Mouse (Mus musculus): ENCODE data around the gene Ccin. TPM values are rescaled to one million over a fixed set of nuclear protein-coding genes. Genes with fewer than 3 reads are reported as not detected.

The Ccin gene
- polyA plus RNA-seq, 1 experiment from 2014 or later: not detected

GRCm38 (mm10) chr4:44022766-44023165, 39.5 kb downstream of the Ccin start:
- H3K36me3 ChIP-seq (ENCODE audit: control insufficient read depth, insufficient read depth, low read length): peaks cover 23% of the 10 kb centered on the region
- WGBS: 92% methylated on average over 11 of the region's 11 CpGs
- no peak overlapping the region for H3K27ac ChIP-seq (replicated peaks)
- no peaks in the 10 kb centered on the region for H3K27me3 ChIP-seq (ENCODE audit: control insufficient read depth, insufficient read depth, low read length)
- no peak for DNase-seq (ENCODE audit: low spot score)
- no peak for ATAC-seq (ENCODE audit: low FRiP score, low TSS enrichment)
- H3K9ac ChIP-seq (ENCODE audit: low read length): no peak overlapping the region
- H3K4me3 ChIP-seq (ENCODE audit: low read depth, low read length): no peak overlapping the region
- TF ChIP-seq CTCF (IDR thresholded peaks at IDR 0.05; ENCODE audit: low read depth) (no peak), EP300 (optimal IDR thresholded peaks at IDR 0.05) (no peak)
- no peaks in the 10 kb centered on the region for H3K9me3 ChIP-seq (ENCODE audit: control insufficient read depth, low read length)
- H3K4me1 ChIP-seq (replicated peaks; ENCODE audit: control insufficient read depth, insufficient read depth): no peaks in the 10 kb centered on the region
- no peak overlapping the region for H3K4me2 ChIP-seq (replicated peaks; ENCODE audit: low read depth)

DNA sequence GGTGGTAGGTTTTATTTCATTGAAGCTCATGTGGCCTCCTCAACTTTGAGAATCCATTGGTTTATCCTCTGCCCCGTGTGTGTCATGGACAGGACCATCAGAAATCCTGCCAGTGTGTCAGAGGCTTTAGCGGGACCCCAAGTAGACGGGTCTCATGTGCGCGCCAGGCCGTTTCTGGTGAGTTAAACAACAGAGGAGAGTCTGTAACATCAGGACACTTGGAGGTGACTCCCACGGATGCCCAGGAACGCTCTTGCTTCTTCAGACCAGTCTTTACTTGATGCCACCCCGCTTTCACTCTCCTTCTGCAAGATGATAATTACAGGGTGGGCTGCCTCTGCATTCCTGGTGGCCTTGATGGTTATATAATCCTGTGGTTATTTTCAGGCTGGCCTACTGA, 40.4 kb downstream of the Ccin start:
- H3K9ac ChIP-seq (ENCODE audit: low read length): no peak overlapping the region
- H3K4me2 ChIP-seq (replicated peaks; ENCODE audit: low read depth): no peak overlapping the region
- no peaks in the 10 kb centered on the region; the same call in 1 of the 2 replicates for H3K4me1 ChIP-seq (replicated peaks; ENCODE audit: control insufficient read depth, insufficient read depth)
- WGBS: 97% methylated on average over 9 of the region's 9 CpGs
- no peak overlapping the region for H3K27ac ChIP-seq (replicated peaks)
- no peak for TF ChIP-seq CTCF (IDR thresholded peaks at IDR 0.05; ENCODE audit: low read depth)
- TF ChIP-seq EP300 (optimal IDR thresholded peaks at IDR 0.05): no peak
- no peaks in the 10 kb centered on the region for H3K27me3 ChIP-seq (ENCODE audit: control insufficient read depth, insufficient read depth, low read length)
- H3K4me3 ChIP-seq (ENCODE audit: low read depth, low read length): no peak overlapping the region
- ATAC-seq (ENCODE audit: low FRiP score, low TSS enrichment): no peak
- H3K36me3 ChIP-seq (ENCODE audit: control insufficient read depth, insufficient read depth, low read length): peaks cover 23% of the 10 kb centered on the region
- H3K9me3 ChIP-seq (ENCODE audit: control insufficient read depth, low read length): no peaks in the 10 kb centered on the region
- no peak for DNase-seq (ENCODE audit: low spot score)

DNA sequence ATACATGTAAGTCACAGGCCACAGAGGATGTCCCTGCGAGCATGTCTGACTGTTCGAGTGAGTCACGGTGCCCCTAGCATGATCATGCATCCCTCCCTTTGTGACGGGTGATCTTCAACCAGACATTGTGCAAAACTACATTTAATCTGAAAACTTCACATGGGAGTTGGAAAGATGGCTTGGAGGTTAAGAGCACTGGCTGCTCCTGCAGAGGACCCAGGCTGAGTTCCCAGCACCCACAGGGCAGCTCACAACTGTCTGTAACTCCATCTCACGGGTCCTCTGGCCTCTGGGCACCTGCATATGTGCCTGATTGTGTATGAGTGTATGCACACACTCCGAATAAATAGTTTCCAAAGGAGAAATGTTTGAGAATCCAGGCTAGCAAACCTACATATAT, 41.0 kb downstream of the Ccin start:
- DNase-seq (ENCODE audit: low spot score) (no peak), ATAC-seq (ENCODE audit: low FRiP score, low TSS enrichment) (no peak)
- H3K4me1 ChIP-seq (replicated peaks; ENCODE audit: control insufficient read depth, insufficient read depth): no peaks in the 10 kb centered on the region; the same call in 1 of the 2 replicates
- H3K36me3 ChIP-seq (ENCODE audit: control insufficient read depth, insufficient read depth, low read length): peaks cover 23% of the 10 kb centered on the region
- no peak overlapping the region for H3K4me2 ChIP-seq (replicated peaks; ENCODE audit: low read depth)
- H3K27me3 ChIP-seq (ENCODE audit: control insufficient read depth, insufficient read depth, low read length): no peaks in the 10 kb centered on the region
- WGBS: 98% methylated on average over 6 of the region's 6 CpGs
- H3K4me3 ChIP-seq (ENCODE audit: low read depth, low read length): no peak overlapping the region
- H3K9ac ChIP-seq (ENCODE audit: low read length): no peak overlapping the region
- H3K9me3 ChIP-seq (ENCODE audit: control insufficient read depth, low read length): no peaks in the 10 kb centered on the region
- no peak overlapping the region for H3K27ac ChIP-seq (replicated peaks)
- TF ChIP-seq EP300 (optimal IDR thresholded peaks at IDR 0.05): no peak
- no peak for TF ChIP-seq CTCF (IDR thresholded peaks at IDR 0.05; ENCODE audit: low read depth)

GRCm38 (mm10) chr4:44025570-44025969, 42.3 kb downstream of the Ccin start:
- no peak overlapping the region for H3K27ac ChIP-seq (replicated peaks)
- no peaks in the 10 kb centered on the region; the same call in 1 of the 2 replicates for H3K4me1 ChIP-seq (replicated peaks; ENCODE audit: control insufficient read depth, insufficient read depth)
- no peak for ATAC-seq (ENCODE audit: low FRiP score, low TSS enrichment)
- no peaks in the 10 kb centered on the region for H3K9me3 ChIP-seq (ENCODE audit: control insufficient read depth, low read length)
- no peak overlapping the region for H3K9ac ChIP-seq (ENCODE audit: low read length)
- no peaks in the 10 kb centered on the region for H3K27me3 ChIP-seq (ENCODE audit: control insufficient read depth, insufficient read depth, low read length)
- no peak for DNase-seq (ENCODE audit: low spot score)
- H3K4me2 ChIP-seq (replicated peaks; ENCODE audit: low read depth): no peak overlapping the region
- WGBS: 88% methylated on average over 6 of the region's 6 CpGs
- no peak overlapping the region for H3K4me3 ChIP-seq (ENCODE audit: low read depth, low read length)
- TF ChIP-seq CTCF (IDR thresholded peaks at IDR 0.05; ENCODE audit: low read depth) (no peak), EP300 (optimal IDR thresholded peaks at IDR 0.05) (no peak)
- peaks cover 23% of the 10 kb centered on the region for H3K36me3 ChIP-seq (ENCODE audit: control insufficient read depth, insufficient read depth, low read length)

DNA sequence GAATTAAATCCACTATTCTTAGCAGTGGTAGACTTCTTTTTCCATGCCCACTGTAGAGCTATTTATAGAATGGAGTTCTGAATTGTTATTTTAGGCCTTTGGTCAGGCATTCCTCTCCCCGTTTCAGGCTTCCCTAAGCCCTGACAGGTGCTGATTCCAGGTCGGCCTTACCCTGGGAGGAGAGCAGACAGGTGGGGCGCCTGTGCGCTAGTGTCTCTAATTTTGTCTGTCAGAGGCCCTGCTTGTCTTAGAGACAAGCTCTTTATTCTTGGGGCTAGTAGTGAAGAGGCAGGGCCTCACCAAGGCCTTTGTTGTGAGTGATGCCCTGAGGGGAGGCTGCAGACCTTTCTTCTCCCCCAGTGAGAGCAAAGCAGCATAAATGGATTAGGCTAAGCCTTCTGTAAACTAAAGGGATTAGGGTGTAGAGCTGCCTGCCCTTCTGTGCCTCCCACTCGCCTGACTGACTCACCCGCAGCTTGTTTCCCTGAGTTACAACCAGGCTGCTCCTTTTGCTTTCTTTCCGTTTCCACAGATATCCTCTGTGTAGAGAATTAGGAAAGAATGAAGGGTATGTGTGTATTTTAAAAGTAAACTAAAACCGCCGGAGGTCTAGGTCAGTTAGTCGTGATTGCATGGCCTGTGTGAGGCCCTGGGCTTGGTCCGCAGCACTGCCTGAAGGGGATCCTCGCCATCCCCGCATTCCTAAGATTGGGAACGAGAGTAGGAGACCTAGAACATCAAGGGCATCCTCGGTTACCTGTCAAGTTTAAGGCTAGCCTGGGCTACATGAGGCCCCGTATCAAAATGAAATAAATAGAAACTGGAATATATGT, 45.2 kb downstream of the Ccin start:
- Histone ChIP-seq H3K4me2 (replicated peaks; ENCODE audit: low read depth) (0 out of 2 replicates have a peak overlapping the region, but pooled peaks have one; percentile 17), H3K4me3 (ENCODE audit: low read depth, low read length) (no peak overlapping the region), H3K4me1 (replicated peaks; ENCODE audit: control insufficient read depth, insufficient read depth) (no peaks in the 10 kb centered on the region; the same call in 1 of the 2 replicates), H3K9me3 (ENCODE audit: control insufficient read depth, low read length) (no peaks in the 10 kb centered on the region), H3K27me3 (ENCODE audit: control insufficient read depth, insufficient read depth, low read length) (no peaks in the 10 kb centered on the region), H3K9ac (ENCODE audit: low read length) (no peak overlapping the region; the same call in 1 of the 2 replicates), H3K36me3 (ENCODE audit: control insufficient read depth, insufficient read depth, low read length) (peaks cover 23% of the 10 kb centered on the region), H3K27ac (replicated peaks) (peak overlapping the region; percentile 42; the same call in 1 of the 2 replicates)
- TF ChIP-seq CTCF (IDR thresholded peaks at IDR 0.05; ENCODE audit: low read depth): no peak
- TF ChIP-seq EP300 (optimal IDR thresholded peaks at IDR 0.05): peak; percentile 53
- ATAC-seq (ENCODE audit: low FRiP score, low TSS enrichment) (peak; percentile 80), DNase-seq (ENCODE audit: low spot score) (peak; percentile 53)
- WGBS: 24% methylated on average over 16 of the region's 16 CpGs

DNA sequence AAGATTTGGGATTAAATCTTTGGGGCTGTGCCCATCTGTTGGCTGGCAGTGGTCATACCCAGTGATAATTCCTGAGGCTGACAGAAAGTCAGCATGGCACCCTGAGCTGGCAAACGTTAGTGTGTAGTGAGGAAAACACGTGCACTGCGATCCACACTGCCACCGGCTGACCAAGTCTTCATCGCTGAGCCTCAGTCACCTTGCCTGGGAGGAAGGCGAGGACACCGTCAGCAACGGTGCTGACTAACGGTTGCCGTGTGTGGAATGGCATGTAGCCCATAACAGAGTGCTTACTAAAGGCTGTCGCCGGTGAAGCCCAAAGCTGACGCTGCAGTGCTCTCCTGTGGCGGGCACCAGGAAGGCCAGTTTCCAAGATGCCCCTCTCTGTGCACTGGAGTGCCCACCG, 46.4 kb downstream of the Ccin start:
- no peak overlapping the region for H3K27ac ChIP-seq (replicated peaks)
- no peak overlapping the region for H3K9ac ChIP-seq (ENCODE audit: low read length)
- DNase-seq (ENCODE audit: low spot score): no peak
- TF ChIP-seq CTCF (IDR thresholded peaks at IDR 0.05; ENCODE audit: low read depth): peak; percentile 33
- TF ChIP-seq EP300 (optimal IDR thresholded peaks at IDR 0.05): no peak
- H3K4me2 ChIP-seq (replicated peaks; ENCODE audit: low read depth): no peak overlapping the region
- ATAC-seq (ENCODE audit: low FRiP score, low TSS enrichment): 0 out of 2 replicates have a peak, but pooled peaks have one; percentile 18
- H3K4me3 ChIP-seq (ENCODE audit: low read depth, low read length): no peak overlapping the region
- WGBS: 83% methylated on average over 15 of the region's 15 CpGs
- H3K36me3 ChIP-seq (ENCODE audit: control insufficient read depth, insufficient read depth, low read length): peaks cover 20% of the 10 kb centered on the region
- H3K4me1 ChIP-seq (replicated peaks; ENCODE audit: control insufficient read depth, insufficient read depth): no peaks in the 10 kb centered on the region; the same call in 1 of the 2 replicates
- no peaks in the 10 kb centered on the region for H3K9me3 ChIP-seq (ENCODE audit: control insufficient read depth, low read length)
- H3K27me3 ChIP-seq (ENCODE audit: control insufficient read depth, insufficient read depth, low read length): no peaks in the 10 kb centered on the region
